Mouse (Mus musculus) colon, adult 2 months (tissue): Measurements from ENCODE around the gene Pla2g1b. TPM values are rescaled to one million over a fixed set of nuclear protein-coding genes. Genes with fewer than 3 reads are reported as not detected.

Source experiments
- polyA plus RNA-seq: library from polyadenylated mRNA; depleted of rRNA; stranded (reverse); fragments of >200 nt; gene quantifications from 2 replicates; pipeline ENCODE4 v1.2.3, GENCODE M21; 2012; rRNA removed

Gene Pla2g1b
- polyA plus RNA-seq = 184 TPM in 1 of 2 replicates, not detected in the other

GRCm38 (mm10) chr5:115465642-115466420 is at the start of gene Pla2g1b:
Pla2g1b (plus strand) TSS chr5:115466262.

GRCm38 (mm10) chr5:115429359-115430186 is 36.5 kb upstream of the Pla2g1b start, which contains the start of gene Msi1:
Msi1 (plus strand) TSS chr5:115429599.

GRCm38 (mm10) chr5:115483947-115484920 is 18.2 kb downstream of the Pla2g1b start, which contains the start of gene Sirt4:
Sirt4 (minus strand) TSS chr5:115484725.

DNA sequence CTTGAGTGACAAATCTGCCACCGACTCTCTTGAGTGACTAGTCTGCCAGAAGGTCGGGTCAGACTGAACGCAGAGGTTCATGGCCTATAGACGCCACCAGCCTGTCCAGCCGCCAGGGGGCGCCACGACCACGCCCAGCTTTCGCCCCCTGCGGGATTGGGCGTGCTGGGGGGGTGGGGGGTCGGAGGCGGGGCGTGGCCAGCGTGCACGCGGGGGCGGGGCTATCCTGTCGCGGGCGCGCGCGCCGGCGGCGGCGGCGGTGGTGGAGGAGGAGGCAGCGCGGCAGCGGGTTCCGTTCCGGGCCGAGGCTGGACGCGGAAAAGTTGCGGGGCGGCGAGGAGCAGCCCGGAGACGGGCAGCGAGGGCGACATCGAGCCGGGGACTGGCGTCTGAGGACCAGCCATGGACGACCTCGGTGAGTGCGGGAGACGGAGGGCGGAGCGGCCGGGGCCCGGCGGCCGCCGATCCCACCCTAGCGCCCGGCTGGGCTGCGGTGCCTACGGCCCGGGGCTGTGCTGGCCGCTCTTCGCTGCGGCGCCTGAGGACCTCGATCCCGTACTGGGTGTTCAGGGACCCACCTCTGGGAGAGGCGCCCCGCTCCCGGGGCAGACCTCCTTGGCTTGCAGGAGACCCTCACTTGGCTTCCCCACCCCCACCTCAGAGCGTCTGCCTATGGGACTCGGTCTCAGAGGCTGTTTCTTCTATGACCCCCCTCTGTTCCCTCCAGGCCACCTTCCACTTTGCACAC is 40.6 kb downstream of the Pla2g1b start, which contains the start of gene Pxn:
Gene Pxn, plus strand, starts transcription at position 223 of the 748 bp plus-strand sequence.

Other genes starting within 250 kb of the Pla2g1b start
- gene Pop5, start 230.4 kb upstream of the Pla2g1b start, polyA plus RNA-seq = 56.1 and 89.9 TPM in 2 replicates
- gene Rnf10, start 193.4 kb upstream of the Pla2g1b start, polyA plus RNA-seq = 145 and 168 TPM in 2 replicates
- 11.6 and 12.4 TPM in 2 replicates for gene Coq5, start 186.6 kb upstream of the Pla2g1b start, polyA plus RNA-seq
- 361 and 421 TPM in 2 replicates for gene Dynll1, start 165.3 kb upstream of the Pla2g1b start, polyA plus RNA-seq
- 78.5 and 102 TPM in 2 replicates for gene Srsf9, start 139.1 kb upstream of the Pla2g1b start, polyA plus RNA-seq
- 6.6 and 8.4 TPM in 2 replicates for gene Gatc, start 125.1 kb upstream of the Pla2g1b start, polyA plus RNA-seq
- 12.5 and 13.4 TPM in 2 replicates for gene Triap1, start 125.0 kb upstream of the Pla2g1b start, polyA plus RNA-seq
- 6,572 and 7,327 TPM in 2 replicates for gene Cox6a1, start 117.3 kb upstream of the Pla2g1b start, polyA plus RNA-seq
- gene Msi1, start 36.7 kb upstream of the Pla2g1b start, polyA plus RNA-seq = 5.0 and 5.8 TPM in 2 replicates
- gene Sirt4, start 18.5 kb downstream of the Pla2g1b start, polyA plus RNA-seq = 43.4 and 55.0 TPM in 2 replicates
- 182 and 192 TPM in 2 replicates for gene Pxn, start 40.4 kb downstream of the Pla2g1b start, polyA plus RNA-seq
- 2,479 and 3,010 TPM in 2 replicates for gene Rplp0, start 93.2 kb downstream of the Pla2g1b start, polyA plus RNA-seq
- 38.3 and 45.5 TPM in 2 replicates for gene Gcn1l1, start 99.0 kb downstream of the Pla2g1b start, polyA plus RNA-seq
- gene Rab35, start 165.6 kb downstream of the Pla2g1b start, polyA plus RNA-seq = 55.2 and 84.2 TPM in 2 replicates